Mouse (Mus musculus) liver, embryonic 11.5 days (tissue): ENCODE results near the gene Cmtm6. TPM values are rescaled to one million over a fixed set of nuclear protein-coding genes. Genes with fewer than 3 reads are reported as not detected.

Experiments
- ATAC-seq: fragments of 200-750 bp; cut with Nextera tagmentation; replicated peaks from 2 replicates; pipeline ENCODE4 v1.8.0; 2017; ENCODE audit warnings: moderate number of reproducible peaks, mild to moderate bottlenecking, moderate TSS enrichment, moderate library complexity; ENCODE audit not compliant: low FRiP score
- DNase-seq: peaks from one replicate; pipeline ENCODE4 v3.0.0-alpha.2; 2017; ENCODE audit warnings: low spot score
- H3K27ac ChIP-seq: fragments of 300-500 bp; sonication (generic); 2 replicates; pipeline ENCODE4 v1.5.1; 2014; ENCODE audit warnings: mild to moderate bottlenecking, low read depth, low read length, control low read depth
- H3K27me3 ChIP-seq: fragments of 300-500 bp; sonication (generic); replicated peaks from 2 replicates; pipeline ENCODE4 v1.6.1; 2014; ENCODE audit warnings: low read length, mixed read lengths; ENCODE audit not compliant: control insufficient read depth, insufficient read depth
- H3K36me3 ChIP-seq: fragments of 300-500 bp; sonication (generic); 2 replicates; pipeline ENCODE4 v1.6.1; 2014; ENCODE audit warnings: mild to moderate bottlenecking, low read length, moderate library complexity, mixed read lengths; ENCODE audit not compliant: control insufficient read depth, insufficient read depth
- H3K4me1 ChIP-seq: fragments of 300-500 bp; sonication (generic); replicated peaks from 2 replicates; pipeline ENCODE4 v1.6.1; 2014; ENCODE audit warnings: low read length, mixed read lengths; ENCODE audit not compliant: control insufficient read depth, insufficient read depth
- H3K4me2 ChIP-seq: fragments of 300-500 bp; sonication (generic); 2 replicates; pipeline ENCODE4 v1.6.1; 2014; ENCODE audit warnings: mild to moderate bottlenecking, control low read depth, moderate library complexity
- H3K4me3 ChIP-seq: fragments of 300-500 bp; sonication (generic); 2 replicates; pipeline ENCODE4 v1.5.1; 2014; ENCODE audit warnings: low read depth, low read length, control low read depth
- H3K9ac ChIP-seq: fragments of 300-500 bp; sonication (generic); 2 replicates; pipeline ENCODE4 v1.6.1; 2014; ENCODE audit warnings: low read depth, low read length, control low read depth
- H3K9me3 ChIP-seq: fragments of 300-500 bp; sonication (generic); 2 replicates; pipeline ENCODE4 v1.6.1; 2016; ENCODE audit warnings: low read length, inconsistent platforms, mixed read lengths; ENCODE audit not compliant: control insufficient read depth
- WGBS: fragments of 180-500 bp; shearing (Covaris S2); extraction: QIAGEN DNeasy Blood & Tissue Kit; methylation state at CpG from one replicate; pipeline ENCODE4 v1.1.7; 2014; 5-methylcytosine and 5-hydroxymethylcytosine counted together
- polyA plus RNA-seq: library from polyadenylated mRNA; unstranded; fragments of >200 nt; fragmentation: Nextera tagmentation; extraction: Ambion mirVana; gene quantifications from 2 replicates; pipeline ENCODE4 v1.2.1, GENCODE M21; 2014

Cmtm6 gene
- polyA plus RNA-seq, 1 experiment from 2014 or later = 36.6 TPM

- Histone ChIP-seq H3K4me1 (peaks cover 3% of the 10 kb centered on the region; the same call in 1 of the 2 replicates), H3K27ac (no peak overlapping the region), H3K9me3 (no peaks in the 10 kb centered on the region), H3K4me2 (no peak overlapping the region), H3K4me3 (no peak overlapping the region), H3K36me3 (peaks cover 15% of the 10 kb centered on the region; the same call in 1 of the 2 replicates), H3K27me3 (no peaks in the 10 kb centered on the region), H3K9ac (no peak overlapping the region)
- ATAC-seq (no peak), DNase-seq (no peak)
- 59% methylated on average over 4 of the region's 4 CpGs for WGBS
These were observed 39.3 kb downstream of the Cmtm6 start for GRCm38 (mm10) chr9:114770224-114770623.

DNA sequence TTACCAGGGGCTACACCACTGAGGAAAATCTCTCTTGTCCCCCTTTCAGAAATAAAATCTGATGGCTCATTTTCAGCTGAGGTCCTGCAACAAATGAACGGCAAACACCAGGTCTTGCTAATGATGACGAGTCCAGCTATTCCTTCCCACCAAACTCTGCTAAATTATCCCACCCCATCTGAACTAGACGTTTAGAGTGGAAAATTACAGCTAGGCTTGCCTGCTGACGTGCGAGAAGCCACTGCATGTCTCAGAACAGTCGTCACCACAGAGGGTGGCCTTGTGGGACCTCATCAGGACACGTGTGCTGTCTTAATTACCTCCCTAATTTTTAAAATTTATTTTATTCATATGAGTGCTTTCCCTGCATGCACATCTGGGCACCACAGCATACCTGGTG is 40.6 kb downstream of the Cmtm6 start:
- Histone ChIP-seq H3K27me3 (no peaks in the 10 kb centered on the region), H3K27ac (no peak overlapping the region), H3K4me3 (no peak overlapping the region), H3K36me3 (peaks cover 15% of the 10 kb centered on the region; the same call in 1 of the 2 replicates), H3K9ac (no peak overlapping the region), H3K4me2 (no peak overlapping the region), H3K4me1 (peaks cover 8% of the 10 kb centered on the region), H3K9me3 (no peaks in the 10 kb centered on the region)
- ATAC-seq = no peak
- WGBS = 85% methylated on average over 7 of the region's 7 CpGs
- DNase-seq = no peak

DNA sequence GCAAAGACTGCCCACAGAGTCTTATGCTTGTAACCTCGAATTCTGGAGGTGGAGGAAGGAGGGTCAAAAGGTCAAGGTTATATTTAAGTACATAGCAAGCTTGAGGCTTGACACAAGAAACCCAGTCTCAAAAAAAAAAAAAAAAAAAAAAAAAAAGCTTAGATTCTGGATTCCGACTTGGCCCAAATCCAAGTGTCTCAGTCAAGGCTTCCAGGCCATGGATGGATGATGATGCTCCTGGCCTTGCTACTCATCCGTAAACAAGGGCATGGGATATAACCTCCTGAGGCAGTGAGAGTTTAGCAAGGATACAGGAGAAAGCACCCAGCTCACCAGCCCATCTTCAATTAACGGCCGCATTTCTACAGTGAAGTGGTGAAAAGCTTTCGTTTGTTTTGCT is 43.7 kb downstream of the Cmtm6 start:
- Histone ChIP-seq H3K4me3 (no peak overlapping the region), H3K4me2 (no peak overlapping the region), H3K27me3 (no peaks in the 10 kb centered on the region), H3K36me3 (peaks cover 12% of the 10 kb centered on the region; the same call in 1 of the 2 replicates), H3K27ac (no peak overlapping the region), H3K9ac (no peak overlapping the region), H3K9me3 (no peaks in the 10 kb centered on the region), H3K4me1 (peaks cover 16% of the 10 kb centered on the region)
- ATAC-seq (no peak), DNase-seq (no peak)
- 69% methylated on average over 6 of the region's 6 CpGs for WGBS

- Histone ChIP-seq H3K4me3 (no peak overlapping the region), H3K9me3 (no peaks in the 10 kb centered on the region), H3K4me1 (peaks cover 21% of the 10 kb centered on the region), H3K27me3 (no peaks in the 10 kb centered on the region), H3K36me3 (peaks cover 10% of the 10 kb centered on the region; the same call in 1 of the 2 replicates), H3K27ac (no peak overlapping the region), H3K4me2 (no peak overlapping the region; the same call in 1 of the 2 replicates), H3K9ac (0 out of 2 replicates have a peak overlapping the region, but pooled peaks have one; percentile 9)
- ATAC-seq (no peak), DNase-seq (no peak)
- 46% methylated on average over 4 of the region's 4 CpGs for WGBS
These were observed 44.4 kb downstream of the Cmtm6 start for GRCm38 (mm10) chr9:114775272-114775671.

GRCm38 (mm10) chr9:114776361-114776760 is 45.4 kb downstream of the Cmtm6 start:
- Histone ChIP-seq H3K9ac (no peak overlapping the region), H3K4me2 (no peak overlapping the region)

GRCm38 (mm10) chr9:114777178-114778046 is 46.5 kb downstream of the Cmtm6 start:
- Histone ChIP-seq H3K27ac (peak overlapping the region; percentile 71), H3K4me1 (peaks cover 26% of the 10 kb centered on the region), H3K9ac (no peak overlapping the region), H3K27me3 (no peaks in the 10 kb centered on the region), H3K36me3 (peaks cover 4% of the 10 kb centered on the region; the same call in 1 of the 2 replicates), H3K4me3 (no peak overlapping the region), H3K4me2 (peak overlapping the region; percentile 48), H3K9me3 (no peaks in the 10 kb centered on the region)
- DNase-seq = no peak
- no peak for ATAC-seq
- WGBS = 39% methylated on average over 6 of the region's 6 CpGs

More at GRCm38 (mm10) chr9:114776361-114776760, 45.4 kb downstream of the Cmtm6 start:
- no peaks in the 10 kb centered on the region for H3K9me3 ChIP-seq
- H3K4me1 ChIP-seq = peaks cover 26% of the 10 kb centered on the region
- H3K4me3 ChIP-seq = no peak overlapping the region
- no peaks in the 10 kb centered on the region for H3K27me3 ChIP-seq
- no peak for ATAC-seq
- peaks cover 8% of the 10 kb centered on the region; the same call in 1 of the 2 replicates for H3K36me3 ChIP-seq
- 74% methylated on average over 3 of the region's 3 CpGs for WGBS
- H3K27ac ChIP-seq = no peak overlapping the region
- DNase-seq = no peak

- H3K27ac ChIP-seq = no peak overlapping the region
- H3K4me1 ChIP-seq = peaks cover 26% of the 10 kb centered on the region
- no peaks in the 10 kb centered on the region for H3K36me3 ChIP-seq
- DNase-seq = no peak
- H3K4me3 ChIP-seq = no peak overlapping the region
- no peaks in the 10 kb centered on the region for H3K27me3 ChIP-seq
- ATAC-seq = no peak
- H3K9me3 ChIP-seq = no peaks in the 10 kb centered on the region
- H3K4me2 ChIP-seq = peak overlapping the region; percentile 48
- no peak overlapping the region for H3K9ac ChIP-seq
- WGBS = 43% methylated on average over 7 of the region's 7 CpGs
These were observed 47.1 kb downstream of the Cmtm6 start for GRCm38 (mm10) chr9:114778047-114778390.

DNA sequence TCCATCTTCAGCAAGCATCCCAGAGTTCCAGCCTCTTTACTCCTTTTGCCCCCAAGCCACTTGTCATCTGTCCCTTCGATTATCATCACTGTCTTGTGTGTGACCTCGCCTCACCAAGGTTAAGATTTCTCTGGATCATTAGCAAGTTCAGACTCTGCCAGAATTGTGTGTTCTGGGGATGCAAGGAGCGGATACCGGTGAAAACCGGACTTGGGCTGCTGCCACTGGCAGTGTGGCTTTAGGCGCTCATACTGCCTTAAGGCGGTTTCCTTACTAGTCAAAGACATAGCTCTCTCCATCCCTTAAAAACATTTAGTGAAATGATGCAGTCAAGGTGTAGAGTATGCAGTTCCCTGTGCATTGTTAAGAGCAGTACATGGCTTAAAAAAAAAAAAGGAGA is 48.0 kb downstream of the Cmtm6 start:
- Histone ChIP-seq H3K9ac (no peak overlapping the region), H3K27me3 (no peaks in the 10 kb centered on the region), H3K27ac (no peak overlapping the region), H3K36me3 (no peaks in the 10 kb centered on the region), H3K4me3 (no peak overlapping the region), H3K9me3 (no peaks in the 10 kb centered on the region), H3K4me2 (peak overlapping the region; percentile 98; the same call in 1 of the 2 replicates), H3K4me1 (peaks cover 26% of the 10 kb centered on the region)
- WGBS = 84% methylated on average over 7 of the region's 7 CpGs
- ATAC-seq (no peak), DNase-seq (no peak)
